Mouse (Mus musculus) neural tube, embryonic 10.5 days (tissue): ENCODE measurements at regions not wholly inside any gene's neighbourhood (a gene's known extent, or its start where the extent isn't known, plus 50 kb on each side); places are given as distances from the start of the nearest gene placed in this dataset.

Experiments
- DNase-seq: peaks from one replicate; pipeline ENCODE4 v3.0.0-alpha.2; 2017; ENCODE audit warnings: low spot score; ENCODE audit errors: extremely low spot score

GRCm38 (mm10) chr2:115101501-115101900 is 446.7 kb upstream of the Dph6 start:
- no peak for DNase-seq

- DNase-seq: no peak
Measured at GRCm38 (mm10) chr2:115119429-115120205, 461.9 kb upstream of the BC052040 start.

GRCm38 (mm10) chr2:115120206-115120503 is 461.4 kb upstream of the BC052040 start:
- DNase-seq: no peak

- no peak for DNase-seq
Measured at GRCm38 (mm10) chr2:115126625-115127369, 454.7 kb upstream of the BC052040 start.

GRCm38 (mm10) chr2:115131746-115132145 is 449.8 kb upstream of the BC052040 start:
- DNase-seq: no peak

- no peak for DNase-seq
Measured at GRCm38 (mm10) chr2:115132165-115132592, 449.3 kb upstream of the BC052040 start.

- DNase-seq: no peak
Measured at GRCm38 (mm10) chr2:115141416-115141815, 440.1 kb upstream of the BC052040 start.

- no peak for DNase-seq
Measured at GRCm38 (mm10) chr2:115172111-115172510, 409.4 kb upstream of the BC052040 start.

GRCm38 (mm10) chr2:115177076-115177475 is 404.4 kb upstream of the BC052040 start:
- DNase-seq: no peak

- no peak for DNase-seq
Measured at GRCm38 (mm10) chr2:115177896-115178295, 403.6 kb upstream of the BC052040 start.

- DNase-seq: no peak
Measured at GRCm38 (mm10) chr2:115211191-115211590, 370.3 kb upstream of the BC052040 start.

GRCm38 (mm10) chr2:115213181-115213970 is 368.1 kb upstream of the BC052040 start:
- DNase-seq: peak; percentile 47

- no peak for DNase-seq
Measured at GRCm38 (mm10) chr2:115214292-115214691, 367.2 kb upstream of the BC052040 start.

GRCm38 (mm10) chr2:115230041-115230440 is 351.5 kb upstream of the BC052040 start:
- DNase-seq: no peak

GRCm38 (mm10) chr2:115247673-115248072 is 333.8 kb upstream of the BC052040 start:
- no peak for DNase-seq

GRCm38 (mm10) chr2:115250019-115250807 is 331.3 kb upstream of the BC052040 start:
- no peak for DNase-seq

GRCm38 (mm10) chr2:115257391-115257790 is 324.1 kb upstream of the BC052040 start:
- DNase-seq: no peak

- DNase-seq: no peak
Measured at GRCm38 (mm10) chr2:115268247-115268646, 313.3 kb upstream of the BC052040 start.

GRCm38 (mm10) chr2:115277421-115277820 is 304.1 kb upstream of the BC052040 start:
- no peak for DNase-seq

GRCm38 (mm10) chr2:115293020-115293419 is 288.5 kb upstream of the BC052040 start:
- no peak for DNase-seq

GRCm38 (mm10) chr2:115297463-115297862 is 284.1 kb upstream of the BC052040 start:
- no peak for DNase-seq
